Mouse (Mus musculus): ENCODE data around the gene Methig1. TPM values are rescaled to one million over a fixed set of nuclear protein-coding genes. Genes with fewer than 3 reads are reported as not detected.
"Not testable (repeated sequence)": the region's sequence is repeated elsewhere in the genome, so short reads cannot be mapped to it uniquely, and the experiment has no call there.

Gene Methig1
- total RNA-seq, 2 experiments from 2014 or later, result 0.68 TPM; not detected in 1

- Histone ChIP-seq H3K27ac (no peak overlapping the region), H3K4me3 (no peak overlapping the region)
- intact Hi-C loops (cut with DNase I), result no loop called here
- no peak for TF ChIP-seq CTCF (IDR thresholded peaks at IDR 0.05)
- DNase-seq (ENCODE audit: extremely low spot score in 1 of 2, low spot score in 2 of 2), result no peak
Observed at GRCm38 (mm10) chr15:100406088-100406487, 53.1 kb downstream of the Methig1 start.

GRCm38 (mm10) chr15:100410918-100411672 lies 58.1 kb downstream of the Methig1 start:
- no peak overlapping the region for H3K4me3 ChIP-seq
- DNase-seq (ENCODE audit: extremely low spot score in 1 of 2, low spot score in 2 of 2), result no peak
- intact Hi-C loops (cut with DNase I), result no loop called here
- no peak overlapping the region for H3K27ac ChIP-seq
- TF ChIP-seq CTCF (IDR thresholded peaks at IDR 0.05), result no peak

GRCm38 (mm10) chr15:100411731-100412130 lies 58.8 kb downstream of the Methig1 start:
- intact Hi-C loops (cut with DNase I), result no loop called here
- no peak overlapping the region for H3K4me3 ChIP-seq
- DNase-seq (ENCODE audit: extremely low spot score in 1 of 2, low spot score in 2 of 2), result no peak
- TF ChIP-seq CTCF (IDR thresholded peaks at IDR 0.05), result no peak
- H3K27ac ChIP-seq, result no peak overlapping the region

DNA sequence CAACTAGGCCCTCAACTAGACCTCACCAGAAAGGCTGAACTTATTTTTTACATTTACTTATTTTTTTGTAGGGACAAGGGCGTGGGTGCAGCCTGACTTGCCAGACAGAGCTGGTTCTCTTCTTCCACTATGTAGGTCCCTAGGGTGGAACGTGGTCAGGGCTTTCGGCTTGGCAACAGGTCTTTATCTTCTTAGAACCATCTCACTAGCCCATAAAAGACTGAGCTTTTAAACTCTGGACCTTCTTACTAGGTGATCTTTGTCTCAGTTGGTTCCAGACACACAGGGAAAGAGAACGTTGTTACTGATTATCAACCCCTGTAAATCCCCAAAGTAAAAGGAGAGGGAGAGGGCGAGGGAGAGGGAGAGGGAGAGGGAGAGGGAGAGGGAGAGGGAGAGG lies 60.4 kb downstream of the Methig1 start:
- TF ChIP-seq CTCF (IDR thresholded peaks at IDR 0.05), result no peak
- intact Hi-C loops (cut with DNase I), result no loop called here
- no peak overlapping the region for H3K27ac ChIP-seq
- no peak overlapping the region for H3K4me3 ChIP-seq
- no peak for DNase-seq (ENCODE audit: extremely low spot score in 1 of 2, low spot score in 2 of 2)

DNA sequence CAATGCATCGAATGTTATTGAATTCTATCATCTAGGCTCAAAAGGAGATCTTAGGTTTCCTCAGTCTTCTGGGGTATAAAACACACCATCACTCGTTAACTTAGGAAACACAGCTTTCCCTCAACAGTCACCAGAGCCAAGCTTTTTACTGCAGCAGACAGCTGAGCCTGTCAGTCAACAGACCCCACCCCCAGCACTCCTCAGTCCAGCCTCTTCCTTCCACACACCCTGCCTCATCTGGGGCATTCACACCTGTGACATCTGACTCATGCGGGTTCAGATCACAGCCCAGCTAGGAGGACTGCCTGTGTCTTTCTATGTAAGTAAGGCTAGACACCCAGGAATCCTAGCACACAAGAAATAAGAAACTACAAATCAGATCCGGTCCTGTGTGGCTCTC lies 61.1 kb downstream of the Methig1 start:
- no peak overlapping the region for H3K4me3 ChIP-seq
- no peak for DNase-seq (ENCODE audit: extremely low spot score in 1 of 2, low spot score in 2 of 2)
- intact Hi-C loops (cut with DNase I), result no loop called here
- no peak overlapping the region for H3K27ac ChIP-seq
- TF ChIP-seq CTCF (IDR thresholded peaks at IDR 0.05), result no peak

GRCm38 (mm10) chr15:100414942-100415341 lies 62.0 kb downstream of the Methig1 start:
- TF ChIP-seq CTCF (IDR thresholded peaks at IDR 0.05), result no peak
- DNase-seq (ENCODE audit: extremely low spot score in 1 of 2, low spot score in 2 of 2), result no peak
- H3K27ac ChIP-seq, result no peak overlapping the region
- no peak overlapping the region for H3K4me3 ChIP-seq
- intact Hi-C loops (cut with DNase I), result no loop called here

- TF ChIP-seq CTCF (IDR thresholded peaks at IDR 0.05), result no peak
- Histone ChIP-seq H3K4me3 (no peak overlapping the region), H3K27ac (no peak overlapping the region)
- intact Hi-C loops (cut with DNase I), result no loop called here
- no peak for DNase-seq (ENCODE audit: extremely low spot score in 1 of 2, low spot score in 2 of 2)
Observed at GRCm38 (mm10) chr15:100415684-100416083, 62.7 kb downstream of the Methig1 start.

DNA sequence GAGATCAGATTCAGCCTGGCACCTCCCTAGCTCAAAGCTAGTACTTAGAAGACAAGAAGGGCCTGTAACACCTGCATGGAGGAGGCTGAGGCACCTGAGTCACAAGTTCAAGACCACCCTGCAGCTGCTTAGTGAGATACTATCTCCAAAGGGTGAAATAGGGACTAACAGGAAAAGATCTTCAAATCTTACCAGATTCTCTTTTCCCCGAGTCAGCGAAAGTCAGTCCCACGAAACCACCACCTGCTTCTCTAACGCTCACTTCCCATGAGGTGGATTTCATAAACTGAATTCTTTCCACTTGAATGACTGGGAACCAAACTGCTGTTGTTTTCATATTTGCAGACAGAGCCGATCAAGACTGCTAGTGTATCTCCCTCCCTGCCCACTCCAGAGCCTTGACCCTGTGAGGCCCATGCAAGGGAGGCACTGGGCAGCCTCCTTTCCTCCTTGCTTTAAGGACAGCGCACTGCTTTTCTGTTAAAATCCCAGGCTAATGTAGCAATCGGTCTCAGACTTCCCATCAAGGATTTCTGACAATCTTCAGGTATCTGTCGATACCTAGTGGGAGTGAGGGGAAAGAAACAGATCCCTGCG lies 65.0 kb downstream of the Methig1 start:
- H3K27ac ChIP-seq, result no peak overlapping the region

GRCm38 (mm10) chr15:100419311-100419710 lies 66.4 kb downstream of the Methig1 start:
- no peak for TF ChIP-seq CTCF (IDR thresholded peaks at IDR 0.05)

More for the DNA sequence above, 65.0 kb downstream of the Methig1 start:
- intact Hi-C loops (cut with DNase I), result no loop called here
- TF ChIP-seq CTCF (IDR thresholded peaks at IDR 0.05), result no peak
- DNase-seq (ENCODE audit: extremely low spot score in 1 of 2, low spot score in 2 of 2), result no peak
- no peak overlapping the region for H3K4me3 ChIP-seq

GRCm38 (mm10) chr15:100419901-100420745 lies 67.2 kb downstream of the Methig1 start:
- no peak for DNase-seq (ENCODE audit: extremely low spot score in 1 of 2, low spot score in 2 of 2)
- intact Hi-C loops (cut with DNase I), result no loop called here

More at GRCm38 (mm10) chr15:100419311-100419710, 66.4 kb downstream of the Methig1 start:
- H3K4me3 ChIP-seq, result no peak overlapping the region
- DNase-seq (ENCODE audit: extremely low spot score in 1 of 2, low spot score in 2 of 2), result no peak
- intact Hi-C loops (cut with DNase I), result no loop called here
- H3K27ac ChIP-seq, result no peak overlapping the region

GRCm38 (mm10) chr15:100421059-100421757 lies 68.3 kb downstream of the Methig1 start:
- no peak for TF ChIP-seq CTCF (IDR thresholded peaks at IDR 0.05)
- Histone ChIP-seq H3K4me3 (peak overlapping the region; percentile 23), H3K27ac (peak overlapping the region; percentile 16; the same call in 1 of the 2 replicates)
- DNase-seq (ENCODE audit: extremely low spot score in 1 of 2, low spot score in 2 of 2), result no peak
- intact Hi-C loops (cut with DNase I), result no loop called here

More at GRCm38 (mm10) chr15:100419901-100420745, 67.2 kb downstream of the Methig1 start:
- H3K4me3 ChIP-seq, result no peak overlapping the region
- no peak for TF ChIP-seq CTCF (IDR thresholded peaks at IDR 0.05)
- no peak overlapping the region for H3K27ac ChIP-seq

DNA sequence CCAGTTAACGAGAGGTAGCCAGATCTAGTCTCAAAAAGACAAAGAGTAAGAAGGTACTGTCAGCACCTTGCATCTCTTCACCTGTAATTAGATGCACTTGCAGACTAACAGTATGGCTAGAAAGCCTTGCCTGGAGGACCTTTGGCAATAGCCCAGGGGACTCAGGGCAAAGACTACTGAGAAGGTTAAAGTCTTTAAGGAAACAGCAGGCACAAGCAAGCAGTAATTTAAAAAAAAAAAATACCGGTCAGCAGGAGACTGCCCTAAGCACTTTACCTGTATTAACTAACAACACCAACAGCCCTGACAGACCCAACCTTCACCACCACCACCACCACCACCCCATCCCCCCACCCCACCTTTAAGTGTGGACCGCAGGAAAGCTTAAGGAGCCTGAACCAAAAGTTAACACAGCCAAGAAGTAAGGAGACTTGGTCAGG lies 68.8 kb downstream of the Methig1 start, which contains the start of gene Gm5475:
Gene Gm5475 (plus strand): TSS at position 390 of the 440 bp plus-strand sequence.
- Histone ChIP-seq H3K4me3 (peak within 1 kb of the TSS; percentile 92), H3K27ac (peak within 1 kb of the TSS; percentile 78)
- intact Hi-C loops (cut with DNase I), result loop anchor here (2.0 kb wide), 1 partner anchor 21 kb away; no protein-coding TSS in a partner anchor
- DNase-seq (ENCODE audit: extremely low spot score in 1 of 2, low spot score in 2 of 2), result not testable (repeated sequence)

All from left cerebral cortex, adult 2 months (tissue).